Mouse (Mus musculus) hematopoietic stem cell, adult 5-6 weeks (primary cell): Measurements from ENCODE around the gene Gsn. TPM values are rescaled to one million over a fixed set of nuclear protein-coding genes. Genes with fewer than 3 reads are reported as not detected.

Source experiments
- ATAC-seq, 2 experiments: fragments of 125-278 bp in 1 of 2; replicated peaks in 1 of 2; 2 replicates each; pipeline ENCODE4 v1.8.0; 2016 to 2017; ENCODE audit warnings: inconsistent platforms in 2 of 2, mild to moderate bottlenecking in 2 of 2, moderate number of reproducible peaks in 2 of 2, low read depth in 1 of 2, moderate TSS enrichment in 1 of 2; ENCODE audit not compliant: low FRiP score in 2 of 2, poor library complexity in 2 of 2, severe bottlenecking in 2 of 2, insufficient read depth in 1 of 2, low TSS enrichment in 1 of 2
- total RNA-seq: library from RNA; stranded (forward); fragments of 172-1452, 232-1000 nt; gene quantifications from 2 replicates; pipeline ENCODE4 v1.2.3, GENCODE M21; 2017

Gsn gene
- total RNA-seq, result 19.8 and 34.2 TPM in 2 replicates

DNA sequence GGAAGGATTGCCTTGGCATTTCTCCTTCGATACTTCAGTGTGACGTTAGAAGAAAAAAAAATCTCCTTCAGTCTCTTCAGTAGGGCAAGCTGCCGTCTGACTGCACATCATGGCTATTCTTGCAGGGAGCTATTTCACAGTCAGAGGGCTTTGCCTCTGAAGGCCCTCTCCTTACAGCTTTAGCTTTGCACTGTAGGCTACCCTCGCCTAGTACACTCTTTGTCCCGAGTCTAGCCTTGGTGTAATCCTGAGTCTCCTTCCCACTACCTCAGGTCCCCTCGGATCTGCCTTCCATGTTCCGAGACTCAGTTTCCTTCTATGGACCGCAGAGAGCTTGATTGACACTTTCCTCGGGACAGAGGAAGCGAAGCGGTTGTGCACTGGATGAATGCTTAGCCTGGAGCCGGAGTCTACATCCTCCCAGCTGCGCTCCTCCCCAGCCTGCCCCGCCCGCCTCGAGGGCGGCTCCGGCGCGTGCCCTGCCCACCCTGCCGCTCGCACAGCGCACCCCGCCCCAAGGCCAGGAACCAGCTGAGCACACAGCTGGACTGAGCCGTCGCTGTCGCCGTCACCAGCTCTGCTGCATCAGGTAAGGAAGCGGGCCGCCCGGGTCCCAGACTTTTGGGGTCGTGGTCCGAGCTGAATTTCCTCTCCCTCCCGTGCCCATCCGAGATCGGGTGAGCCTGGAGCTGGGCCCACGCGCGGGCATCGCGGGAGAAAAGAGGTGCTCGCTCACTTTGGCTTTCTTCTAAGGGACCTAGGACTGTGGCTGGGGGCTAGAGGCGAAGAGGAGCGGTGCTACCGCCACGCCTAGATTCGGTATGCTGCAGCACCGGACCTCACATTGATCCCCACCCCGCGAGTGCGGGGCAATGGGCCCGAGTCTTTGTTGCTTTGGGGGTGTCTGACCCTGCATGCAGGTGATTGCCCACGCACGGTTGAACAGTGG, at the start of gene Gsn:
TSS of gene Gsn (plus strand) at position 496 of the 949 bp plus-strand sequence.
- peak; percentile 79 to 85 for ATAC-seq

DNA sequence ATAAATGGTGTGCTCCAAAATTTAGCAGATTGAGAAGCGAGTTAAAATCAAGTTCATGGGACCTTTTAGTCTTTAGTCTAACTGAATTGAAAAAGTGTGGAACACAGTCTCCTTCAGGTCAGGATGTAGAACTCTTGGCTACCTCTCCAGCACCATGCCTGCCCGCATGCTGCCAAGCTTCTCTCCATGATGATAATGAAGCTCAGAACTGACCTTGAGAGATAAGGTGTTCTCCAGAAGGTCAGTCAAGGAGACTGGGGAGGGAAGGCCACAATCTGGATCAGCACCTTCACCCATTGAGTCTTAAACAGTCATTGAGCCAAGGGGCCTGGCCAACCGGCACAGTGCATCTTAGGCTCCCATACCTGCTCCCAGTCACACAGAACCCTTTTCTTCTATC, 49.4 kb upstream of the Gsn start:
- ATAC-seq, result no peak

DNA sequence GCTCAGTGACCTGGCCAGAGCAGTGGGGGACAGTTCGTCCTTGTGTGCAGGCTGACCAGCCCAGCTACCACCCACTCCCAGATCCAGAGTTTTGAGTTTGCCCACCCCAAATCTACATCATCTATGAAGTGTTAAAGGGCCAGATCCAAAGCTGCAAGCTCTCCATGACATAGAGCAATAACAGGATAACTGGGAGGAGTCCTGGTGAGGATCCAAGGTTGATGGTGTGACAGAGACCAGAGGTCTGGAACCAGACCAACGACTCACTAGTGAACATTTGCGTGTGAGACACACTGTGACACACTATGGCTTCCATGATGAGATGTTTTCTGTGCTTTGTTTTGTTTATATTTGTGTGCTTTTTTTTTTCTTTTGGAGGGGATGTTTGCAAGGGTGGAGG, 48.1 kb upstream of the Gsn start:
- ATAC-seq, result no peak

DNA sequence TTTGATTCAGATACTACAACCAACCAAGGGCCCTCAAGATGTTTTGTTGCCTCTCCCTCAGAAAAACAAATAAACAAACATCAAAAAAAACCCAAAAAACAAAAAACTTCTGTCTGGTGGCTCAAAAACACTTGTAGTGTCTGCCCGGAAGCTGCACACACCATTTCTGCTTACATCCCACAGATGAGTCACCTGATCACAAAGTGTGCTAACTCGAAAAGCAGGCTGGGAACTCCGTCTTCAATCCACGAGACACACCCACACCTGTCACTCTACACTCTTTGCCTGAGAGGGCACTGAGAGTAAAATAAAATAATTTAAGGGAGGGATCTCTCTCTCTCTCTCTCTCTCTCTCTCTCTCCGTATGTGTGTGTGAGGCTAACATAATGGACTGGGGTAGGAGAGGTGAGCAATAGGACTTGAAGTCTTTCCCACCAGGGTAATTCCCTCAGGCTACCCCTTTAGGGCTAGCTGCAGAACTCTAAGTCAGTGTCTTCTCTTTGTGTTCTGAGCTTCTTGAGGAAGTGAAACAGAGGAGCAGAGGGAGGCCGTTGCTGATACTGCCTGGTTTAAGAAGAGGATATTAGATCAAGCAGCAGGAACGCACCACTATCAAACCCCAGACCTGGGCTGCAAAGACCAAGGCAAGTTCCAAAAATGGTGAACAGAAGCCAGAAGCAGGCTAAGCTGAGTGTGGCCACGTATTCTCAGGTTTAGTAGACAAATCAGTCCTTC, 47.1 kb upstream of the Gsn start:
- 0 out of 4 replicates have a peak, but pooled peaks of 1 of the 2 experiments have one; percentile 32 for ATAC-seq

DNA sequence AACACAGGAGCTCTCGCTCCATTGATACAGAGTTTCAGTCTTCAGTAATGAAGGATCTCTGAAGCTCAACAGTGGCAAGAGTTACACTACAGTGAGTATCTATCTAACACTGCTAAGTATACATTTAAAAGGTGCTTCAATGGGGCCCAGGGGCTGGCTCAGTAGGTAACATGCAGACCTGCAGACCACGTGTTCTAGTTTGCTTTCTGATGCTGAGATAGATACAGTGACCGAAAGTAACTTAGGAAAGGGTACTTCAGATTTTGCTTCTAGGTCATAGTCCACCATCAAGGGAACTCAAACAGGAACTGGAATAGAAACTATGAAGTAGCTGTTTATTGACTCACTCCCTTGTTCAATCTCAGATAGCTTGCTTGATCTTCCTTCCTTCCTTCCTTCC, 44.5 kb upstream of the Gsn start:
- no peak for ATAC-seq

DNA sequence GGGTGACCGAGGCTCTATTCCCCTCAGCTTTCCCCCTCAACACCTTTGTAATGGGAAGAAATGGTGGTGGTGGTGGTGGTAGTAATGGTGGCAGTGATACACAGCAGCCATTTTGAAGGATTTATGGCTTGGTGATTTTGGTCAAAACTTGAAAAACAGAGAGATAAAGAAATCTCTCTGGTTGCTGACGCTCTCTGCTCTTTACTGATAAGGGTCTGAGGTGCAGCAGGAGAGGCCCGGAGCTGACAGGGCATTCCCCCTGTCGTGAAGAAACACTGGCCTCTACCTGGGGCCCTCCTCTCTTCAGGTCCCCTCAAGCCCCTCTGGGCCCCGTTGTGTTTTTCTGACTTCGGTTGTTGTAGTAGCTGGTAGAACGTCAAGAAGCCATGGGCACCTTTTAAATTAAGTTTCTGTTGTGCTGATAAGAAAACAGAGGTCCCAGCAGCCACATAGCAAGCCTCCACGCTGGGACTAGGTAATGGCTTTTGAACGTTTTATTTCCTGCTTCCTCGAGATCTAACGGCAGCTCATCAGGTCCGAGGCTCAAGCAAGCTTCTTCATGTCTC, 42.8 kb upstream of the Gsn start:
- no peak for ATAC-seq

DNA sequence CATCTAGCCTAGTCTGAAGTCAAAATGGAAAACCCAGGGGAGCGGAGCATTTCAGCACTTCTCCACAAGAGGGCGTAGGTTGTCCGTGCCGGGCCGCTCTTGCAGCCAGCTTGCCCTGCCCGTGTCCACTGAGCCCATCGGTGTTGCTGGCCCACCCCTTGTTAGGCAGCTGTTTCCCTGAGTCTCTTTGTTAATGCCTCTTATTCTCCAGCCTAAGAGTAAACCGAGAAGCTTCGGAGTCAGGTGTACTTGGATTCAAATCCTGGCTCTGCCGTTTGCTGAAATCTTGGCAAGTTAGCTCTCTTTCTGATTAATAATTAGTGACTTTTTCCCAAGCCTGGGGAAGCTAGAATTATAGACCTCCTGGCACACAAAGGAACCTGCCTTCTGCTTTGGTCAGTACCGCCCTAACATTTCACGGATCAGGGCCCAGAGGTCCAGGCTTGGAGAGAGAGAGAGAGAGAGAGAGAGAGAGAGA, 41.3 kb upstream of the Gsn start:
- ATAC-seq, result peak; percentile 74 to 87

DNA sequence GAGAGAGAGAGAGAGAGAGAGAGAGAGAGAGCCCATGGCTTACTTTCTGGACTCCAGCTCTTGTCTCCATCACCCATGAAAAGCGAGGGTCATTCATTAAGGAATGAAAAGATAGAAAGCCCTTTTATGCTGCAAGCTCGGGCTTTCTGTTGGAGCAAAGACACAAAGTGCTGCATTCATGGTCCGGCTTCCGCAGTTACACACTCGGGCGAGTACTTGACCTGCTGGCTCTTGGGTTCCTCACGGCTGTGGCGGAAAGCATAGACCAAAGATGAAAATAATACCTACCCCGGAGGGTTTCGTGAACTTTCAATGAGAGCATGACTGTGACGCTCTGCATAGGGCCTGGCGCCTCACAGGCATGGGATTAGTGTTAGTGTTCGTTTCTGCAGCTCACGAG, 40.8 kb upstream of the Gsn start:
- ATAC-seq, result no peak

DNA sequence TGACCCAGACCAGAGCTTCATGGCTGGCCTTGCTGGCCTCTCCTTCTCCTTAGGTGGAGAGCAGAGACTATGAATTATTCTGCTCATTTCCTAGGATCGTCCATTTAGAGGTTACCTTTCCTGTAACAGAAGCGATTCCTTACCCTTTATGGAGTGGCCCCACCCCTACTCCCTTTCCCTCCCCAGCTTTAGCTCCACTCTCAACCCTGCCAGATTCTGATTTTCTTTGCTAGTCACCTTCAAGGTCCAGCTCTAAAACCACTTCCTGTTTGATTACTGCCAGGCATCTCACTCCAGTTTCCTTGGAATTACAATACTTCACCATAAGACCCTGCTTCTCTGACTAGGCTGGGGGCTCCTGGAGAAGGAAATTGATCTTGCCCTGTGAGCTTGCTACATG, 39.5 kb upstream of the Gsn start:
- no peak for ATAC-seq

DNA sequence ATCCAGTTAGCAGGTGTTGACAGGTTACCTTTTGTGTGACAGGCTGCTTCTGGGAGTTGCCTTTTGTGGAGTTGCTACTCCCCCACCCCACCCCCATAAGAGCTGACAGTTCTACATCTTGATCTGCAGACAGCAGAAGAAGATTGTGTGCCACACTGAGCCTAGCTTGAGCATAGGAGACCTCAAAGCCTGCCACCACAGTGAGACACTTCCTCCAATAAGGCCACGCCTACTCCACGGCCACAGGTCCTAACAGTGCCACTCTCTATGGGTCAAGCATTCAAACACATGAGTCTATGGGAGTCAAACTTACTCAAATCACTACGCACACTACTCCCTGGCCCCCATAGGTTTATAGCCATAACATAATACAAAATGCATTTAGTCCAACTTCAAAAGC, 37.4 kb upstream of the Gsn start:
- no peak for ATAC-seq

DNA sequence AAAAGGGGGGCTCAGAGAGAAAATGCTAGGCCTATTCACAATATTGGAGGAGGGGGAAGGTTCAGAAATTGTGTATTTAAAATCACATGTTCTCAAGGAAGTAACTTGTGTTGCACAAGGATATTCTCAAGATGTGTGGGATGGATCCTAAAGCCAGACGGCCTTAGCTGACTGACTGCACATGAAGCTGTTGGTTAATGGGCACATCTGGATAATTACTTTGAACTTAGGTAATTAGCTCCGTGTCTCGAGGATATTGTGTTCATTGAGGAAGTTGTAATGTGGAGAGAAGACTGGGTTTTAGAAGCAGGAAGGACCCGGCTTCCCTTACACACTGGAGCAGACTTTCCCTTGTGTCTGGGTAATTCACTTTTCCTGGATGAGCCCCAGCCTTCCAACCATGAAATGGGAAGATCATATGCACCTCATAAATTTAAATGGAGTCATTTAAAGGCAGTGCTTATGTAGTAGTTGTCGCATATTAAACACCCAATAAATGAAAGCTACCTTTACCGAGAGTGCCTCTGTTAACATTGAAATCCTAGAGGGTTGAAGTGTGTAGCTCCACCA, 33.3 kb upstream of the Gsn start:
- 0 out of 4 replicates have a peak, but pooled peaks of 1 of the 2 experiments have one; percentile 49 for ATAC-seq

DNA sequence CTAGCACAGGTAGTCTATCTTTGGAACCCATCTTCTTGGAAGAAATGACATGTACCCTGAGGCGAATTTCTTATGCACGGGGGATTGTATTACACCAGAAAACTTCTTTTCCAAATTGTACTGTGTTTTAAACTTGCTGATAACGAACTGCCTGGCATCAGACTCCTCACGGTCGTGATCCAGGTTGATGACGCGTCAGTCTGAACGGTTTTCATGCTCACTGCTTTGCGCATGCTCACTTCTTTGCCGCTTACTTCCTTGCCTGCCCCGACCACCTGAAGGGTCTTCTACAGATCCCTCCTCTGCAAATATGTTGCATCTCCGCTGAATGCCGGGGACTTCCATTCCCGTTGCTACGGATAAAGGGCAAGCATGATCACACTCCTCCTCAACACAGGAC, 31.9 kb upstream of the Gsn start:
- no peak for ATAC-seq

DNA sequence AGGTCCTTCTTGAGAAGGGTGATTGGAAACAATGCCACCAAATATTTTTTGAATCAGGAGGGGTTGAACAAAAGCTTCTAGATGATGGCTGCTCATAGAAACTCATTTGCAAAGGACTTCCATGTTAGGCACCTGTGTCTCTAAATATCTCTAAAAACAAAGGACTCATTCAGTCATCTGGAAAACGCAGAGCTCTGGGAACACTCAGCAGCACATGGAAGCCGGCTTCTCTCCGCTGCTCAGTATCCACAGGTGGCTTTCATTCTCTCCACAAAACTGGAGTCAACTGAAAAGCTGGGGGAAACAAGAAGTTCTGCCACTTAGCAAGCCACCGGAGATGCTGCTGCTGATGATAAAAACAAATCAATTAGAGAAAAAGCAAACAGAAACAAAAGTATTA, 28.0 kb upstream of the Gsn start:
- no peak for ATAC-seq

DNA sequence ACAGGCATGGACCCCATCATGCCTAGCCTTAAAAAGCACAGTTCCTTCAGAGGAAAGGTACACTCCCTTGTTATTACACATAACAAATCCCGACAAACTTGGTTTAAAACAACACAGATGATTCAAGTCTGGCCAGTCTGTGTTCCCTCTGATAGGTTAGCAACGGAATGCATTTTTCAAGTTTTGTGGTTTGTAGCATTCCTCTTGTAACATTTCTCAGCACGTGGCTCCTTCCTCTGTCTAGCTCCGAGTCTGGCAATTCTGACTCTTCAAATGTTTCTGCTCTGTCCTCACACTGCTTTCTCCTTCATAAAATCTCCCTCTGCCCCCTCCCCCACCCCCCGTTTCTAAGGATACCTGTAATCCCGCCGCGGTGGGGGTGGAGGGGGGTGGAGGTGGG, 26.0 kb upstream of the Gsn start:
- ATAC-seq, result peak in 1 of 2 experiments; percentile 11; a peak in 1 of 4 replicates

DNA sequence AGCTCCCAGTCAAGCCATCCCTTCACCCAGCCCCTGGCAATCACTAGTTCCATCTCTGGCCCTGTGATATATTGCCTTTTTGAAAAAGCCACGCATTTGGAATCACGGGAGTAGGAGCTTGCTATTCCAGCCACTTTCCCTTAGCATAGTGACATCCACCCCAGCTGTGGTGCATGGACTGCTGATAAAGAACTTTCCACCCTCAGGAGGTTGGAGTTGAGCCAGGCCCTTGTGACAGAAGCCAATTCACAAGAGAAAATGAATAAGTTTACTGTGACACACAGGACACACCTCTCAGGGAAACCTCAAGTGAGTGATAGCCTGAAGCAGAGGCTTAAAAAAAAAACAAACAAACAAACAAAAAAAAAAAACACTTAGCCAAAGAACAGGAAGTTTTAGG, 24.3 kb upstream of the Gsn start:
- peak; percentile 43 to 47 for ATAC-seq

DNA sequence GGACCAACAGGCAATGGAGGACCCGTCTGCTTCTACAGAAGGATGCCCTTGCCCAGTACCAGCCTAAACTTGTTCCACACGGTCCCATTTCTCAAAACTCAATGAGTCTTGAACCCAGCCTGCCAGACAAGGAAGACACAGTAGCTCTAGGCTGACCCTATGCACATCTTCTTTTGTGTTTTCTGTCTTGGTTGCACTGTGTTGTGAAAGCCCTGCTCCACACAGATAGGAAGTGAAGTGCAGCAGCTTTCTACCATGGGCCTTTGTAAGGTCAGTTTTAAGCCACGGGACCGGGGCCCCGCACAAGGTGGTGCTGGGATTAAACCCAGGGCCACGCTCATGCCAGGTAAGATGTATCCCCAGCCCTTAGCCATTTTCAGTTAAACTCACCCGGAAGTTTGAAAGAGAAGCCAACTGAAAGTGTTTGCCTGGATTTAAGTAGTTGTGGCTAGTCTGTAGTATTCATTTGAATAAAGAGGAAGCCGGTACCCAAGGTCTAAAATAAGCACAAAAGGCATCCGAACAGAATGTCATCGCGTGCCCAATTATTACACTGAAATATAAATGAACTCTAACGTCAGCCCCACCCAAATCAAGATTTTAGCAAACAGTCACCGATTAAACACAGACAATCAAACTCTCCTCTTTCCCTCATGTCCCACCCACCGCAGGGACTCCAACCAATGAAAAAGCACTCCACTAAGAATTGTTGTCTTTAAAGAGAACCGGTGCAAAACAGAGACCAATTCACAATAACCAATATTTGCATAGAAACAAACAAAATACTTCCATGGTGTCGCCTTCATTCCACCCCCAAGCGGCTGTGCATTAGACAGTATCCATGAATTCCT, 23.4 kb upstream of the Gsn start:
- ATAC-seq, result peak; percentile 36 to 41; a peak in 3 of 4 replicates

DNA sequence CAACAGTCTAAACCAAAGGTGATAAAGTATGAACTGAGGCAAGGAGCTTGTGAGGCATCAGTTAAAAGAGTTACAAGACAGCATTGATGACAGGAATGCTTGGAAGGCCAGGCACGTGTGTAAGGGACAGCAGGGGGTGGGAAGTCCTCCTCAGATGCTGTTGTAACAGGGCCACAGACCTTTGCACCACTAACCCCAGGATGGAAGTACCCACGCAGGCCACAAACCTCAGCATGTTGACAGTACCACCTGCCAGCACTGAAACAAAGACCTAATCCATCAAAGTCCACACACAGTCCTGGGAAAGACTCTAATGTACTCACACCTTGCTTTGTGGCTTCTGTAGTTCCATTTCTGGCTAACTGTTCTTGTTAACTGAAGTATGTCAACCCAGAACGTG, 22.3 kb upstream of the Gsn start:
- peak in 1 of 2 experiments; percentile 19; a peak in 1 of 4 replicates for ATAC-seq
